Comparison of ENCODE assay signal across 11 mouse cellular contexts in the genomic region with DNA sequence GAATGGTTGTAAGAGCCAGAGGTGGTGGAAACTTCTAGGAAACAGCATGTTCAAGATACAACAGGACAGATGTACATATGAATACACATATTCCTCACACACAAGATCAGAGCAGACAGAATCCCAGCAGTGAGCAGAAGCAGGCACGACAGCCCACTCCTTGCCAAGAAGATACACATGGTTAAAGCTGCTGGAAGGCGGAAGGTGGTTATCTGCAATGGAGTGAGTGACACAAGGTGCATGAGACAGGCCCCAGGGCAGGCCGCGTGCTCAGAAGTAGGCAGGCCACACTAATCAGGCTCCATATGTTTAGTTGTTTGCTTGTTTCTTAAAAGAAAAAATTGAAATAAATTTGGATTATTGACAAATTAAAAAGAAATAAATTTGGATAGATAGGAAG.
"Had no signal": no experiment of that assay in that cellular context is flagged by ENCODE, and none has a peak within 500 bp of the region (broad histone marks: within the 10 kb centered on the region; RNA-seq: fewer than 3 reads in every experiment).

No protein-coding gene starts in this region.

- ATAC-seq: lung, postnatal 0 days had no signal

- H3K4me1 ChIP-seq: limb, embryonic 10.5 days; liver, embryonic 15.5 days; neural tube, embryonic 12.5 days had no signal

- H3K27me3 ChIP-seq: liver, embryonic 15.5 days; neural tube, embryonic 12.5 days had no signal

- H3K9me3 ChIP-seq: limb, embryonic 10.5 days; liver, embryonic 15.5 days; neural tube, embryonic 12.5 days had no signal

- H3K4me3 ChIP-seq: limb, embryonic 10.5 days; liver, embryonic 15.5 days; neural tube, embryonic 12.5 days had no signal

- H3K4me2 ChIP-seq: liver, embryonic 11.5 days; liver, embryonic 15.5 days; neural tube, embryonic 12.5 days had no signal

- H3K27ac ChIP-seq: limb, embryonic 10.5 days; liver, embryonic 15.5 days; neural tube, embryonic 12.5 days; stomach, postnatal 0 days had no signal

- H3K9ac ChIP-seq: liver, embryonic 15.5 days; neural tube, embryonic 12.5 days had no signal

- H3K36me3 ChIP-seq: limb, embryonic 10.5 days; liver, embryonic 15.5 days; neural tube, embryonic 12.5 days had no signal

- DNase-seq: kidney, postnatal 25 days; layer of hippocampus, adult 9-11 months; lung, adult 2 months; lung, postnatal 36 days; midbrain, embryonic 14.5 days had no signal
